Mouse (Mus musculus): ENCODE data around the gene Nbea. TPM values are rescaled to one million over a fixed set of nuclear protein-coding genes. Genes with fewer than 3 reads are reported as not detected.
A peak's percentile ranks its signal among the peaks of the same experiment; 100 is the strongest.

Gene Nbea
- polyA plus RNA-seq, 1 experiment from 2014 or later, result 36.8 TPM

DNA sequence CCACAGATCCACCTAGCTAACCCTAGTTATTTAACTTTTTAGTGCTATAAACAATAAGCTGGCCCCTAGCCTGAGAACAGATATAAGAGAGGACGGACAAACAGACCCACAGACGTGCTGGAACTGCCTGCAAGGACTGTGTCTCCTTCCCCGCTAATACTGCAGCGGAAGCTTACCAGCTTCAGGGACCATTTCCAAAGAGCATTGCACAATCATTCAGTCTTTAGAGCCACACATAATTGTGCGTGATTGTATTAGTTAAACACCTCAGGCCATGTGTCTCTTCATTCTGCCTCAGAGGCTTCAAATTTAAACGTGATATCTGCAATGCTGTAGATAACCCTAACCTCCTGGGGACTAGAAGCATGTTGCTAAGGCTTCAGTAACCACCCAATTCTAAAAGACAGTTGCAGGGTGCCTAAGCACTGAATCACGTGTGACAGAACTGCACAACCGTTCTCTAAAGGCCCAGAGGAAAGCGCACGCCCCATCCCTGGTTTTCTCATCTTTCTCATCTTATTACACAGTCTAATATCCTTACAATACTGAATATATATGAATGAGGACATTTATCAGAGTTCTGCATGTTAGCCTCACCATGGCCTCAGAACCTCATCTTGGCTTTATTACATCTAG lies 296.2 kb downstream of the Nbea start:
- Histone ChIP-seq H3K4me3 (no peak overlapping the region), H3K4me2 (no peak overlapping the region), H3K9me3 (replicated peaks) (no peaks in the 10 kb centered on the region), H3K27me3 (no peaks in the 10 kb centered on the region), H3K9ac (no peak overlapping the region), H3K27ac (no peak overlapping the region), H3K4me1 (no peaks in the 10 kb centered on the region), H3K36me3 (ENCODE audit: poor library complexity, severe bottlenecking) (no peaks in the 10 kb centered on the region)
- no peak for ATAC-seq
- WGBS, result 77% methylated on average over 10 of the region's 10 CpGs

DNA sequence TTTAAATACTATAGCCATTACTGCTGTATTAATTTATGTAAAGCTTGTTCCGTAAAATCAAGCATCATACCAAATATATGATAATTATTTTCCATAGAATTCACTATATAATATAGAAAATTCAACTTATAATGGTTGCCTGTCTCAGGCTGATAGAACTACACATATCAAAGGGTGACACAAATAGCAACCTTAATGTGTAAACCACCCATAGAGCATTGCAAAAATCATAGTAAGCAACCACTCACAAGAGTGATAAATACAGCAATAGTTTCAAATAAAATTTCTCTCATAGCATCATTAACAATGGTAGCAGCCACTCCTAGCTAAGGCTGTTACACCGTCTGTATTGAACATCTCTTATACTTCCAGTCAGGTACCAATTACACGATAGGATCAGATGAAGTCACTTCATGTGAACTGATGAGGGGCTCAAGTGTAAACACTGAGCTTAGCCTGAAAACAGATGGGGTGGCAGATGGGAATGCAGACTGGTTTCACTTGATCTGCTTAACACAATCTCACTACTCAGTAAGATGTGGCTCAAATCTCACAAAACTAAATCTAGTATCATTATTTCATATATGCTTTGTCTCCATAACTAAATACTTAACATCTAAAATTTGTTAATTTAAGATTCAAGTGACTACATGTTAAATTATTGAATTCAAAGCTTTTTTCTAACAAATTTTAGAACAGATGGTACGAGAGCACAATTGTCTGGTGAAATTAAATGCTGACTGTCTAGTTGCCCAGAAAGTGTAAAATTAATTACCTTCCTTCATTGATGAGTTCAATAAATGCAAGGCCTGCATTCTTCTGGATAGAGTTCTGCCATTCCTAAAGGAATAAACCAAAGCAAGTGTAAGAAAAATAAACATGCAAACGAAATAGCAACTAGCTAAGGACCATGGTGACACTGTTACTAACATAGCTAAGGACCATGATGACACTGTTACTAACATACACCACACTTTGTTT lies 310.3 kb downstream of the Nbea start:
- no peaks in the 10 kb centered on the region for H3K36me3 ChIP-seq (ENCODE audit: poor library complexity, severe bottlenecking)
- H3K9me3 ChIP-seq (replicated peaks), result no peaks in the 10 kb centered on the region
- H3K27me3 ChIP-seq, result no peaks in the 10 kb centered on the region
- no peak overlapping the region for H3K9ac ChIP-seq
- H3K4me1 ChIP-seq, result no peaks in the 10 kb centered on the region
- peak; percentile 94 for ATAC-seq
- H3K4me3 ChIP-seq, result no peak overlapping the region
- no peak overlapping the region for H3K27ac ChIP-seq
- 61% methylated on average over 5 of the region's 5 CpGs for WGBS
- no peak overlapping the region for H3K4me2 ChIP-seq

DNA sequence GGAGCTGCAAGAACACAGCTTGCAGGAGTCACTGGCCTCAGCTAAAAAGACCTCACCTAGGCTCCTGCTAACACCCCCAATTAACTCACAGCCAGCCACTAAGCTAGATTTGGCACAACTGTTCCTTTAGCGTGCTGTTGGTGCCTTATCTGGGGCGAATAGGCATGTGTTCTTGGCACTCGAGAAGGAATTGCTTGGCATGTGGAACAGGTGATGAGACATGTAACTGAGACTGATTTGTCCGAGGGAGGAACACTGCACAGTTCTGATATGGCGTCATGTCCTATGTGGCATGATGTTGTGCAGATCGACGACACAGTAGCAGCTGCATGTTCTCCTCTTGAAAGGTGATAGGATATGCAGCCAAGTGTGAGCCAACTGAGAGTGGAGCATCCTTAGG lies 331.0 kb downstream of the Nbea start:
- Histone ChIP-seq H3K4me2 (no peak overlapping the region), H3K27me3 (no peaks in the 10 kb centered on the region), H3K9me3 (replicated peaks) (no peaks in the 10 kb centered on the region), H3K27ac (no peak overlapping the region), H3K4me1 (no peaks in the 10 kb centered on the region), H3K36me3 (ENCODE audit: poor library complexity, severe bottlenecking) (peaks cover 16% of the 10 kb centered on the region; the same call in 1 of the 2 replicates), H3K9ac (no peak overlapping the region), H3K4me3 (no peak overlapping the region)
- WGBS, result 83% methylated on average over 7 of the region's 7 CpGs
- ATAC-seq, result no peak

DNA sequence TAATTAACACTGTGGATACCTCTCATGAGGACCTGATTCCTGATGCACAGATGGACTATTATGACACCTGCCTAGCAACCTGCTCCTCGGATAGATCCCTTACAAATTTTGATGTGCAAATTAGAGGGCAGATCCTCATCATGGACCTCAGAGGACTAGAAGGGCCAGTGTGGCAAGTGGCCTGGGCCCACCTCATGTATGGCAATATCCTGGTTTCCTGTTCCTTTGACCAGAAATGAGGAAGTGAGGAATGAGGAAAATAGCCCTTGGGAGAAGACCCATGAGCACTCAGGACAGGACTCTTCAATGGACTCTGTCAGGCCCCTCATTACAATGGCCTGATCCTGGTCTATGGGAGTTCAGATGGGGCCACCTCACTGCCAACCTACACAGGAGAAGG lies 336.4 kb downstream of the Nbea start:
- no peak for ATAC-seq
- Histone ChIP-seq H3K36me3 (ENCODE audit: poor library complexity, severe bottlenecking) (peaks cover 8% of the 10 kb centered on the region; the same call in 1 of the 2 replicates), H3K9me3 (replicated peaks) (no peaks in the 10 kb centered on the region), H3K9ac (no peak overlapping the region), H3K27ac (no peak overlapping the region), H3K4me3 (no peak overlapping the region), H3K4me1 (no peaks in the 10 kb centered on the region), H3K4me2 (no peak overlapping the region), H3K27me3 (no peaks in the 10 kb centered on the region)
- WGBS, result 86% methylated on average over 1 of the region's 1 CpGs

DNA sequence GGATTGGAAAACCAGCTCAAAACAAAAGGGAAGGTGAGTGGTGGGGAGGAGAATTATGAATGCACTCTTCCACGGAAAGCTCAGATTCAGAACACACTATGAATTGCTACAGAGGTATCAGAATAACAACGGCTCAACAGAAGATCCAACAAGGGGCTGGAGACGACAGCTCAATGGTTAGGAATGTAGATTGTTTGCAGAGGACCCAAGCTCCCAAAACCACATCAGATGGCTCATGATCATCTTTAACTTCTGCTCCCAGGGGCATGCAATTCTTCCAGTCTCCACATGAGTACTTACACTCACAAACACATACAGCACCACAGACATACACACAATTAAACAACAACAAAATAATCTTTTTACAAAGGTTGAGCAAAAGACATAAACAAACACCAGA lies 346.3 kb downstream of the Nbea start:
- WGBS, result 85% methylated on average over 3 of the region's 3 CpGs
- Histone ChIP-seq H3K9ac (no peak overlapping the region), H3K9me3 (replicated peaks) (no peaks in the 10 kb centered on the region), H3K4me3 (no peak overlapping the region), H3K27ac (no peak overlapping the region), H3K36me3 (ENCODE audit: poor library complexity, severe bottlenecking) (no peaks in the 10 kb centered on the region), H3K4me1 (no peaks in the 10 kb centered on the region), H3K27me3 (no peaks in the 10 kb centered on the region), H3K4me2 (no peak overlapping the region)
- no peak for ATAC-seq

DNA sequence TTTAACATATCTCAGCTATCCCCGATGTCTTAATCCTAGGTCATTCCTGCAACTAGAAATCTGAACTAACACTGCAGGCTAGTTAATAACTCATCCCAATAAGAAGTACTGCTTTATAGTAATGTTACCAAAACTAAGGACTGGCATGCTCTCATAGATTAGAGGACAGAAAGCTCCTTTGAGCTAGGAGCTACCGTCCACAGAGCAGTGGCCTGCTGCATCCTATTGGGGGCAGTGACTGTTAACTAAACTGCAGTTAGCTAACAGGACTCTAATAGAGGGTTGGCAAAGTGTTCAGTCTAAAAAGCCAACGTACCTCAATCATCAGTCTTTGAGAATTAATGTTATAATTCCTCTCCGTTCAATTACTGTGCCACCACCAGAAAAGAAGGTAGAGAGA lies 348.3 kb downstream of the Nbea start:
- H3K4me2 ChIP-seq, result no peak overlapping the region
- no peak overlapping the region for H3K4me3 ChIP-seq
- ATAC-seq, result no peak
- H3K27ac ChIP-seq, result no peak overlapping the region
- H3K27me3 ChIP-seq, result no peaks in the 10 kb centered on the region
- H3K4me1 ChIP-seq, result peaks cover under 1% of the 10 kb centered on the region; the same call in 1 of the 2 replicates
- no peaks in the 10 kb centered on the region for H3K36me3 ChIP-seq (ENCODE audit: poor library complexity, severe bottlenecking)
- no peak overlapping the region for H3K9ac ChIP-seq
- H3K9me3 ChIP-seq (replicated peaks), result no peaks in the 10 kb centered on the region
- 68% methylated on average over 4 of the region's 4 CpGs for WGBS

DNA sequence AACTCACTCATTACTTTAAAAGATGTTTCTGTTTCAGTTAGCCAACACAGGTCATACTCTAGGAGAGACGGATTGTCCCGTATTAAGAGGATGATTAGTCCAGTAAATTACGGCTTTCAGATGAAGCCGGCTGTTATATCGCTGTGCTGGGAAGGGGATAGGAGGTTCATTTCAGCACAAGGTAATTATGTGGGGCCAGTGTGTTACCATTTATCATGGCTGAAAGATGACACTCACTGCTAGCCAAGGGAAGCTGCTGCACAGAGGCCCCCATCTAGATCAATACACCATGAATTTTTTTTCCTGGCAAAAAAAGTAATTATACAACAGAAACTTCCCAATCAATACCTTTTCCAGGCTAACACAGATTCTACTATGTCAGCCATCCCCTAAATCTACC lies 353.3 kb downstream of the Nbea start:
- WGBS, result 50% methylated on average over 5 of the region's 5 CpGs
- Histone ChIP-seq H3K27ac (no peak overlapping the region), H3K9me3 (replicated peaks) (no peaks in the 10 kb centered on the region), H3K36me3 (ENCODE audit: poor library complexity, severe bottlenecking) (no peaks in the 10 kb centered on the region), H3K4me3 (no peak overlapping the region), H3K9ac (no peak overlapping the region), H3K27me3 (no peaks in the 10 kb centered on the region), H3K4me1 (peaks cover 7% of the 10 kb centered on the region), H3K4me2 (no peak overlapping the region)
- no peak for ATAC-seq

DNA sequence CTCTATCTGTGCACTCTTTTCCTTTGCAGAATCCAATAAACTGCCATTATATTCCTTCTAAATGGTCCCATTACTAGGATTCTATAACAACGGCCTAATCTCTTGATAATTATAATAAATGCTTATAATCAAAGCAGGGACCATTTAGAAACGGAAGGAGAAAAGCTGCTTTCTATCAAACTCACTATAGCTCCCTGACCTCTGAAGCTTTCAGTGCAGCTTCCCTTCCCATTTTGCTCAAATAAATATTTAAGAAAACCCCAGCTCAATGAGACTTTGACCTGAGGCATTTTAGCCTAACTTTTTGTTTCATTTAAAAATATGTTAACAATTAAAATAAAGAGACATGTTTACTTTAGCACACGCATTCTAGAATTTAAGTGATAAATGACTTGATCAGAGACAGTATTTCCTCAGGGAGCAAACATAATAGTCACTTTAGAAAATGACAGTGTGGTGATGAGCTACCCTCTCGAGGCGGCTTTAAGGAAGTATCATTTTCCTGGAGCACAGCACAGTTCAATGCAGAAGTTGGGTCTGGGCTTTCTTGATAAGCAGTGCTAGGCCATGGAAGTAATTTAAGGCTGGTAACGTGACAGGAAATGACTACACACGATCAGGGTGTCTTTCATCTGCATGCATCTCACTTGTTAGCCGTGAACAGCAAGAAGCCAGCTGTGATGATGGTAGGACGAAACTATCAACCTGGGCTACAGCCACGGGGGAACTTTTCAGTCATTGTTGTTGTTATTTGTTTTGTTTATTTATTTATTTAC lies 354.8 kb downstream of the Nbea start:
- Histone ChIP-seq H3K4me2 (no peak overlapping the region), H3K27me3 (no peaks in the 10 kb centered on the region), H3K9ac (no peak overlapping the region), H3K4me3 (no peak overlapping the region), H3K4me1 (peaks cover 7% of the 10 kb centered on the region), H3K27ac (no peak overlapping the region), H3K36me3 (ENCODE audit: poor library complexity, severe bottlenecking) (no peaks in the 10 kb centered on the region), H3K9me3 (replicated peaks) (no peaks in the 10 kb centered on the region)
- ATAC-seq, result no peak
- 67% methylated on average over 10 of the region's 10 CpGs for WGBS

DNA sequence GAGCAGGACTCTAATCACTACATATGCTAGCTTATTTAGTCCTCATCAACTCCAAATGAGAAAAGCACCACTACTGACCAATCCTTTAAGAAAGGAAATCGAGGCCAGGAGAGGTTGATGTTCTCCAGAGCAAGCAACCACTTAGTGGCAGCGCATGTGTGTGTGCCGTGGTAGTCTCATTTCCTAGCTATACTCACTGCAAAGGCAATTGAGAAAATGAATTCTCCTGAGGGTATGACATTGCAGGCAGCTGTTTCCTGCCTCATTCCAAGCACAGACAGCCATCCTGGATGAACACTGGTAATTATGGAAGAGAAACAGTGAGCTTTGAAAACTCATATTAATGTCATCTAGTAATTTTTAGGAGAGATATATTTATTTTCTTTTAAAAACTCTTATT lies 358.6 kb downstream of the Nbea start:
- H3K27me3 ChIP-seq, result no peaks in the 10 kb centered on the region
- H3K27ac ChIP-seq, result no peak overlapping the region
- H3K4me2 ChIP-seq, result no peak overlapping the region
- H3K9me3 ChIP-seq (replicated peaks), result no peaks in the 10 kb centered on the region
- no peak overlapping the region for H3K9ac ChIP-seq
- no peak overlapping the region for H3K4me3 ChIP-seq
- H3K4me1 ChIP-seq, result peaks cover 4% of the 10 kb centered on the region; the same call in 1 of the 2 replicates
- no peak for ATAC-seq
- no peaks in the 10 kb centered on the region for H3K36me3 ChIP-seq (ENCODE audit: poor library complexity, severe bottlenecking)
- 86% methylated on average over 3 of the region's 3 CpGs for WGBS

DNA sequence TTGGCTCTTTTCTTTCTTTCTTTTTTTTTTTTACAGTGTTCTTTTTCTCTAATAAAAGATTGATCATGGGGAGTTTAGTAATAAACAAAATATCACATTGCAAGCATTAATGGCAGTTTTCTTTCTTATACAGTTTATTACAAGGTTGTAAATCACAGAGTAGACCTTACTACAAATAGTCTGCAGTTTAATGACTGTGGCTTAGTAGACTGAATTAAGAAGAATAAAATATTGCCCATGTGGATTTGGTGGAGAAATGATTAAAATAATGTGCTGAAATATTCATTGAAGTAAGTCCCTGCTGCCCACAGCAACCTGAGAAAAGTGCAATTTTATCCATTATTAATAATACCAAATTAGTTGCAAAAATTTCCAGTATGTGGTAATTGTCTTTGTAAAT lies 363.9 kb downstream of the Nbea start:
- no peaks in the 10 kb centered on the region for H3K27me3 ChIP-seq
- H3K36me3 ChIP-seq (ENCODE audit: poor library complexity, severe bottlenecking), result peaks cover 6% of the 10 kb centered on the region
- H3K9me3 ChIP-seq (replicated peaks), result no peaks in the 10 kb centered on the region
- no peak overlapping the region for H3K9ac ChIP-seq
- ATAC-seq, result no peak
- no peak overlapping the region for H3K4me3 ChIP-seq
- no peak overlapping the region for H3K4me2 ChIP-seq
- no peaks in the 10 kb centered on the region; the same call in 1 of the 2 replicates for H3K4me1 ChIP-seq
- no peak overlapping the region for H3K27ac ChIP-seq

DNA sequence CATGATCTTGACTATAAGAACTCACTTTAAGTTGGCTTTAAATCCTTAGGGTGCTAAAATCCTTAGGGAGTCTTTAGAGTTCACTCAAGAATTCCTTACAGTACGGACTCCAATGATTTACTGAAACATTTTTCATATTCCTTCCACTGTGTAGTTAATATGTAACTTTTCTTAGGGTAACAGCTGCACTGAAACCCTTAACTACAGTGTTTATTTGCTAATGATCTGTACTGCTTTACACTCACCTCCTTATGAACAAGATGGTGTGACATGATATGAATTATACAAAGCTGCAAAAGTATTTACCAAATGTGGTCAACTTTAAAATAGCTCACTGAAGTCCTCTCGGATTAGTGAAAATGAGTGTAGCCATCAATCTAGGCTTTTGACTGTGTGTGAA lies 365.4 kb downstream of the Nbea start:
- Histone ChIP-seq H3K9ac (no peak overlapping the region), H3K27me3 (no peaks in the 10 kb centered on the region), H3K4me1 (no peaks in the 10 kb centered on the region; the same call in 1 of the 2 replicates), H3K27ac (no peak overlapping the region), H3K9me3 (replicated peaks) (no peaks in the 10 kb centered on the region), H3K4me3 (no peak overlapping the region), H3K36me3 (ENCODE audit: poor library complexity, severe bottlenecking) (peaks cover 6% of the 10 kb centered on the region), H3K4me2 (no peak overlapping the region)
- WGBS, result 95% methylated on average over 2 of the region's 2 CpGs
- ATAC-seq, result no peak
